Mouse (Mus musculus): ENCODE measurements at regions not wholly inside any gene's neighbourhood (a gene's known extent, or its start where the extent isn't known, plus 50 kb on each side); places are given as distances from the start of the nearest gene placed in this dataset.

DNA sequence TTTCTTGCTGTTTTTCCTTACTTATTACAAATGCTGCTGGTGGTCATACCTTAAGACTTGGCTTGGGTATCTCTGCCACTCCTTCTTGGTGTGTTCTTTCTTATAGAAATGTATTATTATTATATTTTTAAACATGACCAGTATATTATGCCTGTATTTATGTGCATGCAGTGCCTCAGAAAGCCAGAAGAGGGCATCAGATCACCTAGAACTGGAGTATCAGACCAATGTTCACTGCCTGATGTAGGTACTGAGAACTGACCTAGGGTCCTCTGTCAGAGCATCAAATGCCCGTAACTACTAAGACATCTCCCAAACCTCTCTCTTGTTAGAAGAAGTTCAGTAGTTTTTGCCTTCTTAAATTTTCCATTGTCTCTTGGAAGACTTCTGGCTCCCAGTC lies 380.7 kb downstream of the Zfp619 start:
- Histone ChIP-seq H3K4me3 (ENCODE audit: low read depth, low read length) (no peak overlapping the region), H3K27me3 (ENCODE audit: insufficient read depth, low read length) (no peaks in the 10 kb centered on the region), H3K9ac (no peak overlapping the region), H3K27ac (ENCODE audit: low read depth, low read length) (no peak overlapping the region), H3K9me3 (ENCODE audit: low read length) (no peaks in the 10 kb centered on the region), H3K4me1 (ENCODE audit: insufficient read depth) (no peaks in the 10 kb centered on the region), H3K4me2 (ENCODE audit: low read depth) (no peak overlapping the region), H3K36me3 (ENCODE audit: insufficient read depth) (no peaks in the 10 kb centered on the region)
- no peak for ATAC-seq
- 97% methylated on average over 1 of the region's 1 CpGs for WGBS
- DNase-seq: no peak
- peak; percentile 19; the same call in 1 of the 2 replicates for TF ChIP-seq CTCF (IDR thresholded peaks at IDR 0.05; ENCODE audit: low read depth)

DNA sequence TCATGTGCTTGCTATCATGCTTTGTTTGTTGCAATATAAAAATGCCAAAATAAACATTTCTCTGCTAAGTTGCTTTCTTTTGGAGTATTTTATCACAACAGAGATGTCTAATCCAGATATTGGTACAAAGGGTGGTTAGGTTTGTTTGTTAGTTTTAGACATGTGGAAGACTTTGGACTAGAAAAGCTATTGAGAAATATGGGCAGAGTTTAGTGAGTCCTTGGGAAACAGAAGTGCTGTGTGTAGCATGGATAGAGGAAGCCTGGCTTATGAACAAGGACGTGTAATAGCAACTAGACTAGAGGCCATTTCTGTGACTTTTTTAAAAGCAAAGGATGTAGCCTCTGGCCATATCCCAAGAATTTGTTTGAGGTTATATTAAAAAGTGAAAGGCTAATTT lies 416.4 kb downstream of the Zfp619 start:
- WGBS: 88% methylated on average over 1 of the region's 1 CpGs
- Histone ChIP-seq H3K4me2 (ENCODE audit: low read depth) (no peak overlapping the region), H3K9me3 (ENCODE audit: low read length) (no peaks in the 10 kb centered on the region), H3K4me1 (ENCODE audit: insufficient read depth) (no peaks in the 10 kb centered on the region), H3K27ac (ENCODE audit: low read depth, low read length) (no peak overlapping the region), H3K36me3 (ENCODE audit: insufficient read depth) (no peaks in the 10 kb centered on the region), H3K9ac (no peak overlapping the region), H3K4me3 (ENCODE audit: low read depth, low read length) (no peak overlapping the region), H3K27me3 (ENCODE audit: insufficient read depth, low read length) (no peaks in the 10 kb centered on the region)
- ATAC-seq (no peak), DNase-seq (no peak)
- TF ChIP-seq CTCF (IDR thresholded peaks at IDR 0.05; ENCODE audit: low read depth): no peak

DNA sequence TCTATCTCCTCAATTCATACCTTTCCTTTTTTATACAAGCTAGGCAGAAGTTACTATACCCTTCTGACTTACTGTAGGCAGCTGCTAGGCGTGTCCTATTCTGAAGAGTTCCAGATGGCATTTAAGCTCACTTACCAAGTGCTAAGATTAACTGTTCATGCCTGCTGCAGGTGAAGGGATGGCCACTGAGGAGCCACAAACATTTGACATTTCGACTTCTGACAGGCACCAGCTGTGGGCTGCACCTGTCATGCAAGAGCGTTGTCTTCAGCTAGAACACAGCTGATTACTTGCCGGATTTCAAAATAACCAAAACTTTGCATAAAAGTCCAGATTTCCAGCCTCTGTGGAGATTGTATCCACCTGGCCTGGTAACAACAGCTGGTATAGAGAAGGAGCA lies 419.7 kb downstream of the Zfp619 start:
- Histone ChIP-seq H3K27me3 (ENCODE audit: insufficient read depth, low read length) (no peaks in the 10 kb centered on the region), H3K36me3 (ENCODE audit: insufficient read depth) (no peaks in the 10 kb centered on the region), H3K27ac (ENCODE audit: low read depth, low read length) (no peak overlapping the region), H3K9me3 (ENCODE audit: low read length) (no peaks in the 10 kb centered on the region), H3K4me3 (ENCODE audit: low read depth, low read length) (no peak overlapping the region), H3K9ac (no peak overlapping the region), H3K4me2 (ENCODE audit: low read depth) (no peak overlapping the region), H3K4me1 (ENCODE audit: insufficient read depth) (no peaks in the 10 kb centered on the region)
- ATAC-seq: no peak
- DNase-seq: no peak
- TF ChIP-seq CTCF (IDR thresholded peaks at IDR 0.05; ENCODE audit: low read depth): no peak
- 86% methylated on average over 4 of the region's 4 CpGs for WGBS

DNA sequence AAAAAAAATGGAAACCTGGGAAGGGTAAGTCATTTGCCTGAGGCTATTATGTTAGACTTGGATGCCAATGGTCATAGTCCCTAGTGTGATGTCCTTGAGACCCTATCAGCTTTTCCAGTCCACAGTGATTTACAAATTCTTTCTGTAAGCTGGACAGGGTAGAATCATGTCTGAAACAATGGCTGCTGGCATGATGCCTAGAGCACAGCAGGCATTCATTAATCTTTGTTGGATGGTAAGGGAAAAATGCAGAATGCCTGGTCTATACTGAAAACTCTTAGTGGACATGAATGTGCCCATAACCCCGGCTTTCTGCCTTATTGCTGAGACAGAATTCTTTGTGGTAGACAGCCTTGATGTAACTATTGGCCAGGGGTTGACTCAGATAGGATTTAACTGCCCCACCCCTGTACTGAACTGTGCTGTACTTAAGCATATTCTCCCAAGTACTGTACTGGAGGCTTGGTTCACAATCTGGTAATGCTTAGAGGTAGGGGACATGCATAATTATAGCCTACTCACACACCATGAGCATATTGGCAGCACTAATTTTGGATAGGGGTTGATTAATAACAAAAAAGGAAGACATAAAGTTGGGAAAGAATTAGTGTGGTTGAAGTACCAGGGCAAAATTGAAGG lies 424.8 kb downstream of the Zfp619 start:
- 12% methylated on average over 1 of the region's 1 CpGs for WGBS
- no peak for TF ChIP-seq CTCF (IDR thresholded peaks at IDR 0.05; ENCODE audit: low read depth)
- Histone ChIP-seq H3K4me2 (ENCODE audit: low read depth) (no peak overlapping the region), H3K4me1 (ENCODE audit: insufficient read depth) (no peaks in the 10 kb centered on the region), H3K27ac (ENCODE audit: low read depth, low read length) (no peak overlapping the region), H3K4me3 (ENCODE audit: low read depth, low read length) (no peak overlapping the region), H3K27me3 (ENCODE audit: insufficient read depth, low read length) (no peaks in the 10 kb centered on the region), H3K9me3 (ENCODE audit: low read length) (no peaks in the 10 kb centered on the region), H3K36me3 (ENCODE audit: insufficient read depth) (no peaks in the 10 kb centered on the region), H3K9ac (no peak overlapping the region)
- DNase-seq (no peak), ATAC-seq (no peak)

DNA sequence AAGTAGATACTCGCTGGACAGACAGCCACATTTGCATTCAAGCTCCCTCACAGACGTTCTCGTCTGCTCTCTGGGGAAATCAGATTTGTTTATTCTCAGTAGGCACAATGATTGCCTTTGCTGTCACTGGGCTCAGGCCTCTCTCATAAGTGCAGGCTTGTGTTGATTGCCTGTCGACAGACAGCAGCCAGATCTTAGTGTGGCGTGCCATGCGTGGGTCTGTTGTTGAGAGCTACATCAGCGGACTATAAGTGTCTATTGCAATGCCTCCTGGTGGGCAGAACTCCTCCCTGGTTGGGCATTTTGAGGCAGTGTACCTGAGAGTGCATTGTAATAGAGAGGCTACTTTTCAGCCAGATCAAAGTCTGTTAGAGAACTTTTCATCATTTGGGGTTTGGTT lies 436.5 kb downstream of the Zfp619 start:
- Histone ChIP-seq H3K27ac (ENCODE audit: low read depth, low read length) (no peak overlapping the region), H3K9ac (no peak overlapping the region), H3K9me3 (ENCODE audit: low read length) (no peaks in the 10 kb centered on the region), H3K4me2 (ENCODE audit: low read depth) (no peak overlapping the region), H3K4me1 (ENCODE audit: insufficient read depth) (no peaks in the 10 kb centered on the region), H3K27me3 (ENCODE audit: insufficient read depth, low read length) (no peaks in the 10 kb centered on the region), H3K4me3 (ENCODE audit: low read depth, low read length) (no peak overlapping the region), H3K36me3 (ENCODE audit: insufficient read depth) (no peaks in the 10 kb centered on the region)
- no peak; the same call in 1 of the 2 replicates for ATAC-seq
- DNase-seq: no peak
- TF ChIP-seq CTCF (IDR thresholded peaks at IDR 0.05; ENCODE audit: low read depth): no peak
- WGBS: 65% methylated on average over 7 of the region's 7 CpGs

DNA sequence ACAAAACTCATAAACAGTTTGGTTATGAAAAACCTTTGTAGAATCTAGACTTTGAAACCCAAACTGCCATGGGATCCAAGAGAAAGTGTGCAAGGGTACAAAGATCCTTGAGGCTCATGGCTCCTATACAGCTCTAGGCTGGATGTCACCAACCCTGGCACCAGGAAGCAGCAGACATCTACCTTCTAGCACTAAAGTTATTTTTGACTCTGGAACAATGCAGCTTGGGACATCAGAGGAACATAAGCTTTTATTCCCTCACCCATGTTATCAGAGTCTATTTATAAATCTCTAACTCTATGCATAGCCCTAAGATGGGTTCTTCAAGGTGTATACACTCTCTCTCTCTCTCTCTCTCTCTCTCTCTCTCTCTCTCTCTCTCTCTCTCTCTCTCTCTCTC lies 437.4 kb downstream of the Zfp619 start:
- no peak overlapping the region for H3K4me2 ChIP-seq (ENCODE audit: low read depth)
- DNase-seq (no peak), ATAC-seq (no peak)
- no peak overlapping the region for H3K27ac ChIP-seq (ENCODE audit: low read depth, low read length)
- no peak for TF ChIP-seq CTCF (IDR thresholded peaks at IDR 0.05; ENCODE audit: low read depth)
- H3K4me1 ChIP-seq (ENCODE audit: insufficient read depth): no peaks in the 10 kb centered on the region
- no peaks in the 10 kb centered on the region for H3K36me3 ChIP-seq (ENCODE audit: insufficient read depth)
- no peaks in the 10 kb centered on the region for H3K27me3 ChIP-seq (ENCODE audit: insufficient read depth, low read length)
- H3K4me3 ChIP-seq (ENCODE audit: low read depth, low read length): no peak overlapping the region
- H3K9ac ChIP-seq: no peak overlapping the region
- no peaks in the 10 kb centered on the region for H3K9me3 ChIP-seq (ENCODE audit: low read length)

DNA sequence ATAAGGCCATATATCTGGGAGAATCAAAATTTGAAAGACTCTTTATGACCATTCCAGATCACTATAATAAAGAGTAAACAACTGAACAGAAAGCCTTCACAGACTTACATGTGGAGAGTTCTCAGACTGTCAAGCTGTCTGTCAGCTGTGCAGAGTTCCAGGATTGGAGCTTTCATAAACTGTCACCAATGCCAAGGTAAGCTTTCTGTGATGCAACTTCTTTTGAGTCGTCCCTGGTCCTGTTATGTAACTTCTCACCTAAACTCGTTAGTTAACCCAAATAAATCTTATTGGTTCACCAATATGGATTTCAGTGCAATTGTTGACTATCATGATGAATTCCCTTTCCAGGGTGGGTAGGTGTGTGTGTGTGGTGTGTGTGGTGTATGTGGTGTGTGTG lies 460.6 kb downstream of the Zfp619 start:
- TF ChIP-seq CTCF (IDR thresholded peaks at IDR 0.05; ENCODE audit: low read depth): no peak
- H3K27me3 ChIP-seq (ENCODE audit: insufficient read depth, low read length): no peaks in the 10 kb centered on the region
- H3K4me1 ChIP-seq (ENCODE audit: insufficient read depth): no peaks in the 10 kb centered on the region
- no peaks in the 10 kb centered on the region for H3K9me3 ChIP-seq (ENCODE audit: low read length)
- no peak overlapping the region for H3K9ac ChIP-seq
- no peaks in the 10 kb centered on the region for H3K36me3 ChIP-seq (ENCODE audit: insufficient read depth)
- 85% methylated on average over 2 of the region's 2 CpGs for WGBS
- no peak overlapping the region for H3K27ac ChIP-seq (ENCODE audit: low read depth, low read length)
- H3K4me3 ChIP-seq (ENCODE audit: low read depth, low read length): no peak overlapping the region
- ATAC-seq: no peak
- no peak for DNase-seq
- H3K4me2 ChIP-seq (ENCODE audit: low read depth): no peak overlapping the region
